13 mouse cellular contexts compared by ENCODE assay signal in genomic region chr8:104127160-104127883, GRCm38 (mm10). TPM values are rescaled to one million over a fixed set of nuclear protein-coding genes. Genes with fewer than 3 reads are reported as not detected.
DNase-seq lines count a peak whose midpoint lies in the region; ATAC-seq and TF ChIP-seq lines count a peak whose summit lies in the region.
"Had no signal": no experiment of that assay in that cellular context is flagged by ENCODE, and none has a peak within 500 bp of the region (broad histone marks: within the 10 kb centered on the region; RNA-seq: fewer than 3 reads in every experiment).

No protein-coding gene starts in this region.

- TF ChIP-seq POLR2A in heart, adult 2 months (IDR thresholded peaks at IDR 0.05; ENCODE audit: insufficient read depth, low read depth, low read length), result no peak
- no peak for TF ChIP-seq POLR2A in brain, embryonic 14.5 days (IDR thresholded peaks at IDR 0.05; ENCODE audit: borderline replicate concordance, extremely low read depth, insufficient read depth, insufficient read length, poor library complexity, severe bottlenecking)

- peaks cover 30% of the 10 kb centered on the region for H3K36me3 ChIP-seq in heart, embryonic 14.5 days (ENCODE audit: control insufficient read depth, insufficient read depth, low read length)
- H3K36me3 ChIP-seq in heart, adult 2 months (ENCODE audit: control insufficient read depth, insufficient read depth, low read length), result peaks cover 14% of the 10 kb centered on the region
- no peaks in the 10 kb centered on the region for H3K36me3 ChIP-seq in hindbrain, embryonic 16.5 days (ENCODE audit: control insufficient read depth, insufficient read depth, low read length)

- no peak for DNase-seq in heart, adult 2 months
- DNase-seq in brain, embryonic 14.5 days (ENCODE audit: low read depth), result peak; percentile 73
- DNase-seq in layer of hippocampus, adult 8-10 months (ENCODE audit: low spot score in 2 of 2), result peak; percentile 60 to 70
- DNase-seq in right cerebral cortex, postnatal 10 days (ENCODE audit: low spot score in 2 of 2), result peak; percentile 79 to 95
- no peak for DNase-seq in thymus, postnatal 14 days
- DNase-seq: cerebellum, postnatal 36 days; thymus, adult 18-20 months had no signal

- H3K27ac ChIP-seq in heart, embryonic 14.5 days (replicated peaks in 1 of 2; ENCODE audit: control insufficient read depth in 1 of 2, insufficient read depth in 1 of 2, low read depth in 2 of 2, low read length in 2 of 2), result peak overlapping the region in 1 of 2 experiments; percentile 49; a peak in 2 of 4 replicates
- H3K27ac ChIP-seq in heart, adult 2 months, result no peak overlapping the region
- H3K27ac ChIP-seq in hindbrain, embryonic 16.5 days (ENCODE audit: low read depth, low read length), result no peak overlapping the region

- 52% methylated on average over 4 of the region's 4 CpGs for WGBS in heart, embryonic 14.5 days
- WGBS in heart, adult 2 months, result 56% methylated on average over 4 of the region's 4 CpGs
- 67% methylated on average over 4 of the region's 4 CpGs for WGBS in hindbrain, embryonic 16.5 days

- H3K9me3 ChIP-seq in heart, embryonic 14.5 days (ENCODE audit: control insufficient read depth, low read length), result no peaks in the 10 kb centered on the region
- H3K9me3 ChIP-seq in hindbrain, embryonic 16.5 days (ENCODE audit: control insufficient read depth, low read length), result no peaks in the 10 kb centered on the region

- H3K4me2 ChIP-seq in heart, embryonic 14.5 days (ENCODE audit: low read length), result peak overlapping the region; percentile 23; the same call in 1 of the 2 replicates
- H3K4me2 ChIP-seq in hindbrain, embryonic 16.5 days (ENCODE audit: low read length), result no peak overlapping the region

- H3K4me1 ChIP-seq in heart, embryonic 14.5 days (ENCODE audit: control insufficient read depth in 2 of 2, insufficient read depth in 2 of 2, low read length in 2 of 2), result peaks cover 3 to 5% of the 10 kb centered on the region in 2 experiments; a peak in 2 of 4 replicates
- peaks cover 14% of the 10 kb centered on the region for H3K4me1 ChIP-seq in heart, adult 2 months (ENCODE audit: control insufficient read depth, insufficient read depth, low read length)
- no peaks in the 10 kb centered on the region for H3K4me1 ChIP-seq in hindbrain, embryonic 16.5 days (ENCODE audit: control insufficient read depth, insufficient read depth, low read depth, low read length)

- no peak for TF ChIP-seq EP300 in heart, adult 2 months (IDR thresholded peaks at IDR 0.05; ENCODE audit: insufficient read depth, low read depth, low read length)

- H3K79me2 ChIP-seq in heart, adult 2 months (replicated peaks; ENCODE audit: control insufficient read depth, insufficient read depth, low read length), result no peaks in the 10 kb centered on the region

- H3K9ac ChIP-seq in heart, embryonic 14.5 days (ENCODE audit: low read length), result no peak overlapping the region
- H3K9ac ChIP-seq in heart, adult 2 months (ENCODE audit: low read depth, low read length), result no peak overlapping the region
- H3K9ac ChIP-seq in hindbrain, embryonic 16.5 days (ENCODE audit: low read depth, low read length), result no peak overlapping the region

- intact Hi-C loops in heart, adult 2 months (cut with DNase I), result loop anchor here (5.0 kb wide), 1 partner anchor 35 kb away; no protein-coding TSS in a partner anchor

- peak; percentile 45; the same call in 1 of the 2 replicates for ATAC-seq in heart, embryonic 14.5 days (ENCODE audit: insufficient number of reproducible peaks, insufficient read depth, low FRiP score, low read depth)
- ATAC-seq in hindbrain, embryonic 16.5 days, result no peak
- no peak for ATAC-seq in megakaryocyte-erythroid progenitor cell, adult 5-6 weeks (replicated peaks; ENCODE audit: low FRiP score, low TSS enrichment, poor library complexity, severe bottlenecking)
- ATAC-seq: intestine, postnatal 0 days had no signal

- H3K4me3 ChIP-seq in heart, embryonic 14.5 days (ENCODE audit: control insufficient read depth in 1 of 2, insufficient read depth in 1 of 2, low read depth in 1 of 2, low read length in 2 of 2), result no peak overlapping the region
- no peak overlapping the region for H3K4me3 ChIP-seq in heart, adult 2 months
- no peak overlapping the region for H3K4me3 ChIP-seq in hindbrain, embryonic 16.5 days (ENCODE audit: low read length)
- H3K4me3 ChIP-seq: megakaryocyte, embryonic 14.5 days had no signal

- H3K27me3 ChIP-seq in heart, embryonic 14.5 days (ENCODE audit: control insufficient read depth, insufficient read depth, low read length), result no peaks in the 10 kb centered on the region
- no peaks in the 10 kb centered on the region for H3K27me3 ChIP-seq in heart, adult 2 months (ENCODE audit: control insufficient read depth, insufficient read depth, low read length)
- no peaks in the 10 kb centered on the region for H3K27me3 ChIP-seq in hindbrain, embryonic 16.5 days (replicated peaks; ENCODE audit: control insufficient read depth, insufficient read depth, low read length)

- TF ChIP-seq CTCF in heart, adult 2 months (IDR thresholded peaks at IDR 0.05), result no peak
- no peak for TF ChIP-seq CTCF in brain, embryonic 14.5 days (IDR thresholded peaks at IDR 0.05; ENCODE audit: borderline replicate concordance, extremely low read depth, insufficient read depth, insufficient read length)

RNA-seq across cellular contexts. Expression of gene Cdh5, which starts 25.9 kb away (rescaled TPM):
- polyA plus RNA-seq in heart, embryonic 14.5 days (2014; fragmentation: Nextera tagmentation; extraction: Ambion mirVana), result 54.6 and 61.5 TPM in 2 replicates
- 100 to 1,000 TPM; 112 to 115 TPM for total RNA-seq in heart, adult 2 months (2021)
- 113 and 128 TPM in 2 replicates for polyA plus RNA-seq in heart, adult 2 months (2012; rRNA removed)
- polyA plus RNA-seq in brain, embryonic 14.5 days (2012; rRNA removed), result 18.2 and 34.6 TPM in 2 replicates
- 10 to 100 TPM in 1 of 4 experiments, 1 to 10 TPM in 3; 9.3 to 10.4 (median 9.7) TPM for total RNA-seq in layer of hippocampus, adult 8-10 months (2022)
- polyA plus RNA-seq in hindbrain, embryonic 16.5 days (2015; fragmentation: Nextera tagmentation; extraction: Ambion mirVana), result 11.2 and 15.0 TPM in 2 replicates
- not detected in 2 replicates for total RNA-seq in megakaryocyte-erythroid progenitor cell, adult 5-6 weeks (2014; fragmentation: Nextera tagmentation)
- not detected in 2 replicates for total RNA-seq in megakaryocyte-erythroid progenitor cell, adult 5-6 weeks (2017)

RNA-seq across cellular contexts. Expression of gene Bean1, which starts 42.9 kb away (rescaled TPM):
- polyA plus RNA-seq in heart, embryonic 14.5 days (2014; fragmentation: Nextera tagmentation; extraction: Ambion mirVana), result 1.3 and 1.5 TPM in 2 replicates
- 1 to 10 TPM in 1 of 2 experiments, under 1 TPM in 1; 0.91 to 1.8 TPM for total RNA-seq in heart, adult 2 months (2021)
- 4.0 and 4.1 TPM in 2 replicates for polyA plus RNA-seq in heart, adult 2 months (2012; rRNA removed)
- 12.3 and 16.9 TPM in 2 replicates for polyA plus RNA-seq in brain, embryonic 14.5 days (2012; rRNA removed)
- total RNA-seq in layer of hippocampus, adult 8-10 months (2022), result 1 to 10 TPM; 5.6 to 8.5 (median 6.2) TPM
- 7.8 and 8.8 TPM in 2 replicates for polyA plus RNA-seq in hindbrain, embryonic 16.5 days (2015; fragmentation: Nextera tagmentation; extraction: Ambion mirVana)
- total RNA-seq in megakaryocyte-erythroid progenitor cell, adult 5-6 weeks (2014; fragmentation: Nextera tagmentation), result not detected in 2 replicates
- total RNA-seq in megakaryocyte-erythroid progenitor cell, adult 5-6 weeks (2017), result not detected in 2 replicates
- total RNA-seq: liver, adult 2 months had no signal
- polyA plus RNA-seq: liver, adult 2 months had no signal

Comparison
In these comparisons a context has a peak if more than half of its experiments do, and no peak if none do; other contexts are left out.
1. DNase-seq: peak in brain, embryonic 14.5 days (single experiment), layer of hippocampus, adult 8-10 months (2 of 2) and right cerebral cortex, postnatal 10 days (2 of 2); none in heart, adult 2 months (0 of 2) and thymus, postnatal 14 days (single experiment).